Mouse (Mus musculus): Measurements from ENCODE around the gene F3.

DNA sequence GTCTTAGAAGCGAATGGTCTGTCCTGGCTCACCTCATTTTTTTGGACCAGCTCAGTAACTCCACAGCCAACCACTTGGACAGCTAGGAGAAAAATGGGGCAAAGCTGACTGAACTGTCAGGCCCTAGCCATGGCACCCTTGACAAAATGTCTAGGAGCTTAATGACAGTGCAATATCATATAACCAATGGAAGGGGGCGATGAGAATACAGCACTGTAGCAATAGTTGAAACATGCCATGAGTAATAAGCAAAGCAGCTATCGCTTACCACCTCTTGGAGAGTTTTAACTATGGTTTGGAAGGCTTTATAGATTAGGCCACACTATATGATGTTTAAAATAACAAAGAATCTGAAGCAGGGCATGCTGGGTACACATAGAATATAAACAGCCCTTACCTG lies 45.4 kb downstream of the F3 start:
- no peak for TF ChIP-seq CTCF (IDR thresholded peaks at IDR 0.05; ENCODE audit: borderline replicate concordance, extremely low read depth, insufficient read depth, insufficient read length)
- no peak for TF ChIP-seq POLR2A (IDR thresholded peaks at IDR 0.05; ENCODE audit: borderline replicate concordance, extremely low read depth, insufficient read depth, insufficient read length, poor library complexity, severe bottlenecking)

Data from brain, embryonic 14.5 days (tissue).